Mouse (Mus musculus) hindbrain, embryonic 16.5 days (tissue): ENCODE data around the gene Synj2. TPM values are rescaled to one million over a fixed set of nuclear protein-coding genes. Genes with fewer than 3 reads are reported as not detected.

Experiments used
- ATAC-seq: fragments of 200-750 bp; cut with Nextera tagmentation; 2 replicates; pipeline ENCODE4 v1.8.0; 2017; ENCODE audit warnings: moderate TSS enrichment, moderate library complexity
- H3K27ac ChIP-seq: fragments of 300-500 bp; sonication (generic); 2 replicates; pipeline ENCODE4 v1.5.1; 2014; ENCODE audit warnings: low read depth, mild to moderate bottlenecking, control low read depth, low read length, moderate library complexity
- H3K27me3 ChIP-seq: fragments of 300-500 bp; sonication (generic); replicated peaks from 2 replicates; pipeline ENCODE4 v1.6.1; 2014; ENCODE audit warnings: low read length; ENCODE audit not compliant: control insufficient read depth, insufficient read depth
- H3K36me3 ChIP-seq: fragments of 300-500 bp; sonication (generic); 2 replicates; pipeline ENCODE4 v1.6.1; 2014; ENCODE audit warnings: mild to moderate bottlenecking, low read length, moderate library complexity, mixed read lengths; ENCODE audit not compliant: control insufficient read depth, insufficient read depth
- H3K4me1 ChIP-seq: fragments of 300-500 bp; sonication (generic); 2 replicates; pipeline ENCODE4 v1.6.1; 2014; ENCODE audit warnings: low read depth, low read length; ENCODE audit not compliant: control insufficient read depth, insufficient read depth
- H3K4me2 ChIP-seq: fragments of 300-500 bp; sonication (generic); 2 replicates; pipeline ENCODE4 v1.6.1; 2014; ENCODE audit warnings: mild to moderate bottlenecking, low read length, control low read depth, moderate library complexity
- H3K4me3 ChIP-seq: fragments of 300-500 bp; sonication (generic); 2 replicates; pipeline ENCODE4 v1.5.1; 2014; ENCODE audit warnings: mild to moderate bottlenecking, low read length, control low read depth, moderate library complexity
- H3K9ac ChIP-seq: fragments of 300-500 bp; sonication (generic); 2 replicates; pipeline ENCODE4 v1.6.1; 2014; ENCODE audit warnings: low read depth, mild to moderate bottlenecking, control low read depth, low read length, moderate library complexity
- H3K9me3 ChIP-seq: fragments of 300-500 bp; sonication (generic); 2 replicates; pipeline ENCODE4 v1.6.1; 2014; ENCODE audit warnings: mild to moderate bottlenecking, low read length, moderate library complexity; ENCODE audit not compliant: control insufficient read depth
- WGBS: fragments of 180-500 bp; shearing (Covaris S2); extraction: QIAGEN DNeasy Blood & Tissue Kit; methylation state at CpG from one replicate; pipeline ENCODE4 v1.1.7; 2014; 5-methylcytosine and 5-hydroxymethylcytosine counted together
- polyA plus RNA-seq: library from polyadenylated mRNA; unstranded; fragments of >200 nt; fragmentation: Nextera tagmentation; extraction: Ambion mirVana; gene quantifications from 2 replicates; pipeline ENCODE4 v1.2.1, GENCODE M21; 2015

Synj2 gene
- polyA plus RNA-seq, 1 experiment from 2014 or later = 1.9 TPM

GRCm38 (mm10) chr17:5901381-5901780 lies 39.7 kb upstream of the Synj2 start:
- Histone ChIP-seq H3K4me1 (no peaks in the 10 kb centered on the region), H3K4me2 (no peak overlapping the region), H3K27me3 (no peaks in the 10 kb centered on the region), H3K9ac (no peak overlapping the region), H3K36me3 (no peaks in the 10 kb centered on the region), H3K27ac (no peak overlapping the region), H3K9me3 (no peaks in the 10 kb centered on the region), H3K4me3 (no peak overlapping the region)
- WGBS = 80% methylated on average over 5 of the region's 5 CpGs
- ATAC-seq = no peak

- Histone ChIP-seq H3K27ac (no peak overlapping the region), H3K36me3 (no peaks in the 10 kb centered on the region), H3K4me3 (no peak overlapping the region), H3K9me3 (no peaks in the 10 kb centered on the region), H3K4me2 (no peak overlapping the region), H3K27me3 (no peaks in the 10 kb centered on the region), H3K9ac (no peak overlapping the region), H3K4me1 (no peaks in the 10 kb centered on the region)
- WGBS = 84% methylated on average over 6 of the region's 6 CpGs
- no peak for ATAC-seq
These were observed 37.3 kb upstream of the Synj2 start for GRCm38 (mm10) chr17:5903630-5904301.

- ATAC-seq = no peak
- no peak overlapping the region for H3K9ac ChIP-seq
- no peak overlapping the region for H3K4me2 ChIP-seq
- H3K27me3 ChIP-seq = no peaks in the 10 kb centered on the region
- H3K27ac ChIP-seq = no peak overlapping the region
- 95% methylated on average over 4 of the region's 4 CpGs for WGBS
- no peak overlapping the region for H3K4me3 ChIP-seq
- H3K9me3 ChIP-seq = no peaks in the 10 kb centered on the region
- H3K4me1 ChIP-seq = no peaks in the 10 kb centered on the region
- no peaks in the 10 kb centered on the region for H3K36me3 ChIP-seq
These were observed 31.4 kb upstream of the Synj2 start for GRCm38 (mm10) chr17:5909681-5910080.

GRCm38 (mm10) chr17:5911591-5911990 lies 29.5 kb upstream of the Synj2 start:
- 75% methylated on average over 12 of the region's 12 CpGs for WGBS
- Histone ChIP-seq H3K4me1 (no peaks in the 10 kb centered on the region), H3K36me3 (no peaks in the 10 kb centered on the region), H3K27ac (no peak overlapping the region), H3K4me2 (no peak overlapping the region), H3K4me3 (no peak overlapping the region), H3K27me3 (no peaks in the 10 kb centered on the region), H3K9ac (no peak overlapping the region), H3K9me3 (no peaks in the 10 kb centered on the region)
- ATAC-seq = peak; percentile 92

- H3K4me3 ChIP-seq = no peak overlapping the region
- WGBS = 92% methylated on average over 4 of the region's 4 CpGs
- no peak overlapping the region for H3K27ac ChIP-seq
- H3K4me1 ChIP-seq = no peaks in the 10 kb centered on the region
- H3K36me3 ChIP-seq = no peaks in the 10 kb centered on the region
- H3K9ac ChIP-seq = no peak overlapping the region
- no peak for ATAC-seq
- H3K27me3 ChIP-seq = no peaks in the 10 kb centered on the region
- no peaks in the 10 kb centered on the region for H3K9me3 ChIP-seq
- no peak overlapping the region for H3K4me2 ChIP-seq
These were observed 28.3 kb upstream of the Synj2 start for GRCm38 (mm10) chr17:5912797-5913196.

GRCm38 (mm10) chr17:5914217-5914616 lies 26.9 kb upstream of the Synj2 start:
- Histone ChIP-seq H3K27me3 (no peaks in the 10 kb centered on the region), H3K4me1 (no peaks in the 10 kb centered on the region), H3K27ac (no peak overlapping the region), H3K9me3 (no peaks in the 10 kb centered on the region), H3K36me3 (peaks cover 4% of the 10 kb centered on the region; the same call in 1 of the 2 replicates), H3K4me3 (no peak overlapping the region), H3K9ac (no peak overlapping the region), H3K4me2 (no peak overlapping the region)
- 88% methylated on average over 5 of the region's 5 CpGs for WGBS
- no peak for ATAC-seq

- no peak for ATAC-seq
- H3K27ac ChIP-seq = no peak overlapping the region
- H3K4me1 ChIP-seq = no peaks in the 10 kb centered on the region
- H3K4me3 ChIP-seq = no peak overlapping the region
- no peaks in the 10 kb centered on the region for H3K9me3 ChIP-seq
- peaks cover 4% of the 10 kb centered on the region; the same call in 1 of the 2 replicates for H3K36me3 ChIP-seq
- no peak overlapping the region for H3K9ac ChIP-seq
- H3K27me3 ChIP-seq = no peaks in the 10 kb centered on the region
- no peak overlapping the region for H3K4me2 ChIP-seq
- 93% methylated on average over 8 of the region's 8 CpGs for WGBS
These were observed 19.1 kb upstream of the Synj2 start for GRCm38 (mm10) chr17:5921954-5922353.

- Histone ChIP-seq H3K9me3 (no peaks in the 10 kb centered on the region), H3K4me2 (no peak overlapping the region), H3K4me1 (no peaks in the 10 kb centered on the region), H3K36me3 (peaks cover 4% of the 10 kb centered on the region), H3K27me3 (no peaks in the 10 kb centered on the region), H3K9ac (no peak overlapping the region), H3K4me3 (no peak overlapping the region), H3K27ac (no peak overlapping the region)
- peak; percentile 40; the same call in 1 of the 2 replicates for ATAC-seq
- WGBS = 68% methylated on average over 9 of the region's 9 CpGs
These were observed 17.8 kb upstream of the Synj2 start for GRCm38 (mm10) chr17:5923281-5923680.

GRCm38 (mm10) chr17:5924238-5924637 lies 16.8 kb upstream of the Synj2 start:
- no peaks in the 10 kb centered on the region for H3K4me1 ChIP-seq
- ATAC-seq = no peak
- H3K9ac ChIP-seq = no peak overlapping the region
- no peaks in the 10 kb centered on the region for H3K27me3 ChIP-seq
- no peak overlapping the region for H3K27ac ChIP-seq
- H3K4me2 ChIP-seq = no peak overlapping the region
- no peaks in the 10 kb centered on the region; the same call in 1 of the 2 replicates for H3K36me3 ChIP-seq
- no peak overlapping the region for H3K4me3 ChIP-seq
- WGBS = 62% methylated on average over 8 of the region's 8 CpGs
- no peaks in the 10 kb centered on the region for H3K9me3 ChIP-seq
